16 mouse cellular contexts compared by ENCODE assay signal in the genomic region with DNA sequence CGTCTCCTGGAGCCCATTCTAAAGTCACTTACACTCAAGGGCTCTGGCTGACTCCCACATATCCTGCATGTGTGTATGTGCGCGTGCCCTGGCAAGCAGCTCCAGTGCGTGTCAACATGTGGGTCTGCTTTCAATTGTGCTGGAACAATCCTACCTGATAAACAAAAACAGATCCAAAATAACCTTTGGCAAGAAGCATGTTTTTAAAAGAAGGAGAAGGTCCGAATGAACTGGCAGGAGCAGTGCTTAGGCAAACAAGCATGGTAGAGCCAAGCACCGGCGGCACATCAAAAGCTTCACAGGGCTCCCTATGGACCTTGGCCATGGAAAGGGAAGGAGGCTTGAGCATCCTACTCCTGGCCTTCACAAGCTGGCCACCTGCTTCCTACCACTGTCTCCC.
"Had no signal": no experiment of that assay in that cellular context is flagged by ENCODE, and none has a peak within 500 bp of the region (broad histone marks: within the 10 kb centered on the region; RNA-seq: fewer than 3 reads in every experiment).

No protein-coding gene starts in this region.

- H3K4me3 ChIP-seq: left cerebral cortex, adult 2 months; limb, embryonic 12.5 days; liver, embryonic 15.5 days; neural tube, embryonic 13.5 days had no signal

- H3K36me3 ChIP-seq: limb, embryonic 12.5 days; neural tube, embryonic 13.5 days had no signal

- H3K4me2 ChIP-seq: limb, embryonic 12.5 days; liver, embryonic 11.5 days; liver, embryonic 15.5 days; midbrain, embryonic 11.5 days; neural tube, embryonic 13.5 days had no signal

- H3K4me1 ChIP-seq: liver, embryonic 15.5 days had no signal

- ATAC-seq: lung, postnatal 0 days; midbrain, embryonic 16.5 days had no signal

- H3K9ac ChIP-seq: limb, embryonic 12.5 days; liver, embryonic 15.5 days; neural tube, embryonic 13.5 days had no signal

- DNase-seq: kidney, postnatal 14 days; lung, adult 2 months; lung, postnatal 4 days; retina, postnatal 1 day; right cerebral cortex, postnatal 4 days; spleen, adult 18-20 months; thymus, adult 18-20 months; thymus, postnatal 14 days had no signal

- H3K27me3 ChIP-seq: limb, embryonic 12.5 days; liver, embryonic 15.5 days; neural tube, embryonic 13.5 days had no signal

- H3K27ac ChIP-seq: left cerebral cortex, adult 2 months; limb, embryonic 12.5 days; liver, embryonic 15.5 days; neural tube, embryonic 13.5 days had no signal

- H3K9me3 ChIP-seq: limb, embryonic 12.5 days; liver, embryonic 15.5 days; neural tube, embryonic 13.5 days had no signal
